Mouse (Mus musculus): Measurements from ENCODE around the gene Cntf.
"Not testable (repeated sequence)": the region's sequence is repeated elsewhere in the genome, so short reads cannot be mapped to it uniquely, and the experiment has no call there.

Gene Cntf

GRCm38 (mm10) chr19:12770888-12771287 lies 5.5 kb upstream of the Cntf start:
- DNase-seq (ENCODE audit: low read depth in 2 of 2, low spot score in 2 of 2) = no peak

- DNase-seq (ENCODE audit: low read depth in 2 of 2, low spot score in 2 of 2) = peak; percentile 3 to 26
Observed at GRCm38 (mm10) chr19:12762212-12763130, 3.0 kb downstream of the Cntf start.

DNA sequence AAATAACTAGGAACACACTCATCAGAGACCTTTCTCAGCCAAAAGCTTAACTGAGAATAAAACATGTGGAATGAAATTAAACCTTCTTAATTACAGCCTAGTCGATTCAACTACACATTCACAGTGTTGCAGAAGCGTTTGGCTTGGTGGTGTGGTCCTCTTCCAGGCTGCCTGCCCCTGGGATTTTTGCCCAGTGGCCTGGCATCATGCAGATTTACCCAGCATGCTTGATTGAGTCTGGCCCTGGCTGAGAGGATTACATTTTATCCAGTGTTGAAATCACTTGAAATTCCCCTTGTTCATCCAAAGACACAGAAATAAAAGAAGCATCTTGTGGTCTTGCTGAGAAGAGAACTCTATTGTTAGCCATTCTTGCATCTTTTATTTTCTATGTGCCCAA lies 5.8 kb downstream of the Cntf start:
- no peak for DNase-seq (ENCODE audit: low read depth in 2 of 2, low spot score in 2 of 2)

GRCm38 (mm10) chr19:12758936-12759478 lies 6.4 kb downstream of the Cntf start:
- DNase-seq (ENCODE audit: low read depth in 2 of 2, low spot score in 2 of 2) = no peak

DNA sequence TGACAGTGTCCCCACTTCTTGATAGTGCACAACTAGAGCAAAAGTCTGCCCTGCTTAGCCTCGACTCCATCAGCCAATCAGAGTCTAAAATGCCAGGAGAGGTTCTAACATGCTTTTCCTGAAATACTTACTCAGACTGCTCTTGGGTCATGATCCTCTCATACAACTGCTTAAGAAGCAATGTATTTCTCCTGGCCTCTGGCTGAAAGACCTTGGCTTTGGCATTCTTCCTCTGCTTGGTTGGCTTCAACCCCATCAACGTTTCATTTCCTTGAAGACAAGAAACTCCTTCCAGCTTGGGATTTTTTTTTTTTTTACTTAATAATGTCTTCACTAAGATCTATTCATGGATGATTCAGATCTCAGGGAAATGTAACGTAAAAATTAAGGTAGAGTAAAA lies 9.1 kb downstream of the Cntf start:
- DNase-seq (ENCODE audit: low read depth in 2 of 2, low spot score in 2 of 2) = no peak

DNA sequence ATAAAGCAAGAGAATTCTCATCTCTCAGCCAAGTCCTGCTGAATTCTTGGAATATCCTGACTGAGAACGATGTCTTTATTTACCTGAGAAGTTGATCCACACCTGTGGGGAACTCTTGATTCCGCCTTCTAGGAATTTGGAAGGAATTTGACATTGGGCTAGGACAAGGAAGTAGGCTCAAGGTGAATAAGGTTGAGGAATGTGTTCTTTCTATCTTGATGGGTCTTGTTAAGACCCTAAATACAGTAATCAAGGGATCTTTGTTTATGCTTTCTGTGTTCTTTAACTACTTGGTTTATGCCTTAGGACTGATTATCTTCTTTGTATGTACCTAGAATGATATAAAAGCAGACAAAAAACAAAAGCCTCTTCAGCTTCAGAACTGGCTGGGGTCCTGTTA lies 33.5 kb downstream of the Cntf start:
- no peak for DNase-seq (ENCODE audit: low read depth in 2 of 2, low spot score in 2 of 2)

DNA sequence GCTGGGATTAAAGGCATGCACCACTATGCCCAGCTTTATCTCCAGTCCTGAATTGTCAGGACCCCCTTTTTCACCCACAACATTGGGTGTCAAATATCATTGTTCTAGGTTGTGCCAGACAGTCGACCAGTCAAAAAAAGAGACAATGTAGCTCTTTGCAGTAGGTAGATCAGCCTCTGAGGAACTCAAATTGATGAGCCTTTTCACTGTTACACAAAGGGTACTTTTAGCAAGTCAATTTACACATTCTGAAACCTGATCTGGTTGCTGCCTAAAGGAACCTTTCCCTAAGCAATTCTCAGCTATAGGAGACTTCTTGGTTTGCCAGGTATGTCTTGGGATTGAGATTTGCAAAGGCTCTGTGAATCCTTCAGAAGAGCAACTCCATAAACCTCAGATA lies 34.4 kb downstream of the Cntf start:
- no peak for DNase-seq (ENCODE audit: low read depth in 2 of 2, low spot score in 2 of 2)

GRCm38 (mm10) chr19:12725851-12726250 lies 39.6 kb downstream of the Cntf start:
- DNase-seq (ENCODE audit: low read depth in 2 of 2, low spot score in 2 of 2) = no peak

DNA sequence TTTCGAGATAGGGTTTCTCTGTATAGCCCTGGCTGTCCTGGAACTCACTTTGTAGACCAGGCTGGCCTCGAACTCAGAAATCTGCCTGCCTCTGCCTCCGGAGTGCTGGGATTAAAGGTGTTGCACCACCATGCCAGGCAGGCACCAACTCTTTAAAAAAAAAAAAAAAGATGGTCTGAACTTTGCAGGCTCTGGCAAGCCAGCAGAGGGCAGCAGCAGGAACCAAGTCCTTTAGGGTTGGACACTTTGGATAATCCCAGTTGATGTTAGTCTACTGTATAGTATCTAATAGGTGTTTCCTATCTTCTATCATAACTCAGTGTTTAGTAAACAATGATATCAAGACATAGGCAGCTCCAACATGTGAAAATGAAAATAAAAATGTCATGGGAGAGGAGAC lies 43.1 kb downstream of the Cntf start:
- no peak for DNase-seq (ENCODE audit: low read depth in 2 of 2, low spot score in 2 of 2)

DNA sequence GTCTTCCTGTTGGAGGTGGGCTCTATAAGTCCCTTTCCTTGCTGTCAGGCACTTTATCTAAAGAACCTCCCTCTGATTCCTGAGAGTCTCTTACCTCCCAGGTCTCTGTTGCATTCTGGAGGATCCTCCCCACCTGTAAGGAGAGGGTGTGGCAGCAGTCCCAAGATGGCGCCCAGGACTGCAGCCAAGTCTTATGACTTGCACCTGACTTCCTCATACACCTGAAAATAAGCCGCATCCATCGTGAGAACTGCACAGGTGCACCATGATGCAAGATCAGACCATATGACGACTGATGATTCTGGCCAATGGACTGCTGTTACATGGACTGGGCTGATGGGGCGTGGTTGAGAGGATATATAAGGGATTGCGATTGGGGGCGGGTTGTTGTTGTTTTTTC lies 43.8 kb downstream of the Cntf start:
- not testable (repeated sequence) for DNase-seq (ENCODE audit: low read depth in 2 of 2, low spot score in 2 of 2)

DNA sequence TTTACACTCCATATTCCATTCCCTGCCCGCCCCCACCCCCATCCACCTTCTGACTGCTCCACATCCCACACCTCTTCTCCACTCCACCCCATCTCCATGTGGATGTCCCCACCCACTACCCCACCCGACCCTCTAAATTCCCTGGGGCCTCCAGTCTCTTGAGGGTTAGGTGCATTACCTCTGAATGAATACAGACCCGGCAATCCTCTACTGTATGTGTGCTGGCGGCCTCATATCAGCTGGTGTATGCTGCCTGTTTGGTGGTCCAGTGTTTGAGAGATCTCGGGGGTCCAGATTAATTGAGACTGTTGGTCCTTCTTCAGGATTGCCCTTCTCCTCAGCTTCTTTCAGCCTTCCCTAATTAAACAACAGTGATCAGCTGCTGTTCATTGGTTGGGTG lies 44.5 kb downstream of the Cntf start:
- not testable (repeated sequence) for DNase-seq (ENCODE audit: low read depth in 2 of 2, low spot score in 2 of 2)

DNA sequence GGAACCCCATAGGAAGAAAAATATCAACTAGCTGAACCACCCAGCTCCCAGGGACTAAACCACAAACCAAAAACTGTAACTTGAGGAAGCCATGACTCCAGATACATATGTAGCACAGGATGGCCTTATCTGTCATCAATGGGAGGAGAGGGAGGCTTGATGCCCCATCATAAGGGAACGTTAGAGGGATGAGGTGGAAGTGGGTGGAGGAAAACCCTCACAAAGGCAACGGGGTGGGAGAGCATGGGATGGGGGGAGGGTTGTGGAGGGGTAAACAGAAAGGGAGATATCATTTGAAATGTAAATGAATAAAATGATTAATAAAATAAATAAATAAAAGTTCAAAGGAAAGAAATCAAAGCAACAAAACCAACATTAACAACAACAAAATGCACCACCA lies 45.0 kb downstream of the Cntf start:
- no peak for DNase-seq (ENCODE audit: low read depth in 2 of 2, low spot score in 2 of 2)

GRCm38 (mm10) chr19:12719189-12719588 lies 46.2 kb downstream of the Cntf start:
- DNase-seq (ENCODE audit: low read depth in 2 of 2, low spot score in 2 of 2) = no peak

Measured in CD8-positive naive resting alpha-beta T cell, adult 2 months (primary cell).